Mouse (Mus musculus) myocyte (in vitro differentiated cells): ENCODE measurements around the gene Plscr4.

Experiments
- CEBPB ChIP-seq: IDR thresholded peaks from 2 replicates; pipeline ENCODE4 v1.6.1; 2011; ENCODE audit warnings: mild to moderate bottlenecking, moderate library complexity; ENCODE audit not compliant: poor library complexity, insufficient read depth, severe bottlenecking
- E2F4 ChIP-seq: IDR thresholded peaks from one replicate; pipeline ENCODE4 v1.6.1; 2011; ENCODE audit warnings: mild to moderate bottlenecking, control low read depth, moderate library complexity; ENCODE audit not compliant: insufficient read depth
- MAX ChIP-seq: IDR thresholded peaks from one replicate; pipeline ENCODE4 v1.6.1; 2011; ENCODE audit warnings: low read depth, mild to moderate bottlenecking, control low read depth
- MYOG ChIP-seq, 3 experiments: IDR thresholded peaks; one replicate each; pipeline ENCODE4 v1.6.1; 2011; ENCODE audit warnings: control low read depth in 2 of 3, low read depth in 2 of 3, mild to moderate bottlenecking in 2 of 3; ENCODE audit not compliant: insufficient read length in 2 of 3, control insufficient read depth in 1 of 3, insufficient read depth in 1 of 3
- POLR2A ChIP-seq: IDR thresholded peaks from one replicate; pipeline ENCODE4 v1.6.1; 2011; ENCODE audit warnings: low read depth, mild to moderate bottlenecking, control low read depth, moderate library complexity; ENCODE audit not compliant: insufficient read length
- REST ChIP-seq: IDR thresholded peaks from one replicate; pipeline ENCODE4 v1.6.1; 2011; ENCODE audit warnings: mild to moderate bottlenecking, control low read depth, moderate library complexity; ENCODE audit not compliant: insufficient read depth, insufficient read length
- TCF12 ChIP-seq: IDR thresholded peaks from one replicate; pipeline ENCODE4 v1.6.1; 2011; ENCODE audit warnings: mild to moderate bottlenecking, control low read depth; ENCODE audit not compliant: poor library complexity, insufficient read depth, severe bottlenecking
- TCF3 ChIP-seq: IDR thresholded peaks from one replicate; pipeline ENCODE4 v1.6.1; 2011; ENCODE audit warnings: low read depth, control low read depth; ENCODE audit not compliant: insufficient read length
- USF1 ChIP-seq: IDR thresholded peaks from one replicate; pipeline ENCODE4 v1.6.1; 2011; ENCODE audit warnings: low read depth, mild to moderate bottlenecking, control low read depth, moderate library complexity

DNA sequence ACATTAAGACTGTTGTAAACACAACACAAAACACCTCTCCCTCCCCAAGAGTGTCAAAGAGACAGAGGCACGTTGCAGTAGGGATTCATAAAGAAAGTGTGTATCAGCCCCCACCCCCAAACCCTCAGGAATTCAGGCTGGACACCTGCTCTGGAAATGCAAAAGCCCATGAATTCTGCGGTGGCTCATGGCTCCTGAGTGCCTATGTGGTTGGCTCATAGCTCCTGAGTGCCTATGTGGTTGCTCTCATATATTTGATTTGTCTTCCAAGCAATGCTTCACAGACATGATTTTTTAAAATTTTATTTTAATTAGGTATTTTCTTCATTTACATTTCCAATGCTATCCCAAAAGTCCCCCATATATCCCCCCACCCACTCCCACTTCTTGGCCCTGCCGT, 568 bp upstream of the Plscr4 start:
- no peak for TF ChIP-seq TCF3
- TF ChIP-seq POLR2A = no peak
- TF ChIP-seq MYOG (IDR thresholded peaks at IDR 0.05; ENCODE audit: control insufficient read depth in 1 of 3, insufficient read depth in 1 of 3, insufficient read length in 2 of 3, low read depth in 2 of 3) = no peak
- TF ChIP-seq E2F4 = no peak
- no peak for TF ChIP-seq REST
- TF ChIP-seq USF1 = no peak
- no peak for TF ChIP-seq TCF12
- TF ChIP-seq MAX = no peak
- TF ChIP-seq CEBPB = no peak
